Mouse (Mus musculus): ENCODE results near the gene Atrnl1.

- no peak for TF ChIP-seq CTCF (IDR thresholded peaks at IDR 0.05; ENCODE audit: low read depth, low read length)
- TF ChIP-seq POLR2A (IDR thresholded peaks at IDR 0.05; ENCODE audit: insufficient read depth, low read length): no peak
- no peak for TF ChIP-seq EP300 (IDR thresholded peaks at IDR 0.05; ENCODE audit: insufficient read depth, low read depth, low read length)
These were observed 434.0 kb downstream of the Atrnl1 start for GRCm38 (mm10) chr19:58044816-58045215.
